Mouse (Mus musculus): ENCODE measurements at regions not wholly inside any gene's neighbourhood (a gene's known extent, or its start where the extent isn't known, plus 50 kb on each side); places are given as distances from the start of the nearest gene placed in this dataset.

DNA sequence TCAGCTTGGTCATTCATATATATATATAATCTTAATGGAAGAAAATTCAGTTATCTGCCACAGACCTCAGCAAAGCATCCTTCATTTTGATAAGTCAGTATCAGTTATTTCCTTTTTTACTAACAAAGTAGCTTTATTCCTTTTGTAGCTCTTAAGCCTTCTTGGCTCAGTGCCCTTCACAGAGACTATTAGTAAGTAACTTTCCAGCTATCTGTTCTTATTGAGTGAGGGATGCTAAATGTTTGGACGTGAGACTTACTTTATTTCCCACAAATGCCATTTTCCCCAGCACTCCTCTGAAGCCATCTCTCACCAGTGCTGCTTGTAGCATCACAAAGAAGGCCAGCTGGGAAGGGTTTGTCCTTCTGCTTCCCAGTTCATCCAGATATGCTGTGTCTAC, 209.8 kb downstream of the Dact1 start:
- TF ChIP-seq CTCF (IDR thresholded peaks at IDR 0.05; ENCODE audit: borderline replicate concordance, extremely low read depth, insufficient read depth, insufficient read length) = no peak
- TF ChIP-seq POLR2A (IDR thresholded peaks at IDR 0.05; ENCODE audit: borderline replicate concordance, extremely low read depth, insufficient read depth, insufficient read length, poor library complexity, severe bottlenecking) = no peak

Data from brain, embryonic 14.5 days (tissue).